Mouse (Mus musculus) liver, adult 2 months (tissue): Measurements from ENCODE around the gene Dennd2a. TPM values are rescaled to one million over a fixed set of nuclear protein-coding genes. Genes with fewer than 3 reads are reported as not detected.
"Not testable (repeated sequence)": the region's sequence is repeated elsewhere in the genome, so short reads cannot be mapped to it uniquely, and the experiment has no call there.

ENCODE experiments used
- DNase-seq: peaks from one replicate; pipeline ENCODE4 v3.0.0-alpha.2; 2011; ENCODE audit warnings: low read depth, low spot score; ENCODE audit errors: extremely low read depth
- H3K27ac ChIP-seq: fragments of 200-500 bp; replicated peaks from 2 replicates; pipeline ENCODE4 v1.5.1; 2012; ENCODE audit warnings: low read depth, mild to moderate bottlenecking, control low read depth, inconsistent platforms, low read length; ENCODE audit not compliant: insufficient read depth
- H3K27me3 ChIP-seq: fragments of 200-500 bp; 2 replicates; pipeline ENCODE4 v1.6.1; 2012; ENCODE audit warnings: mild to moderate bottlenecking, moderate library complexity, low read length, inconsistent platforms; ENCODE audit not compliant: control insufficient read depth, insufficient read depth
- H3K36me3 ChIP-seq: fragments of 200-500 bp; 2 replicates; pipeline ENCODE4 v1.6.1; 2012; ENCODE audit warnings: low read length, inconsistent platforms; ENCODE audit not compliant: control insufficient read depth, insufficient read depth
- H3K4me1 ChIP-seq: fragments of 200-500 bp; 2 replicates; pipeline ENCODE4 v1.6.1; 2011; ENCODE audit warnings: low read length; ENCODE audit not compliant: control insufficient read depth, insufficient read depth
- H3K4me3 ChIP-seq: fragments of 200-500 bp; 2 replicates; pipeline ENCODE4 v1.5.1; 2011; ENCODE audit warnings: low read depth, mild to moderate bottlenecking, control low read depth, low read length, moderate library complexity; ENCODE audit not compliant: insufficient read depth
- H3K79me2 ChIP-seq: fragments of 200-500 bp; 2 replicates; pipeline ENCODE4 v1.6.1; 2012; ENCODE audit warnings: inconsistent platforms, mild to moderate bottlenecking, low read length, moderate library complexity; ENCODE audit not compliant: control insufficient read depth, insufficient read depth
- H3K9ac ChIP-seq: fragments of 200-500 bp; 2 replicates; pipeline ENCODE4 v1.6.1; 2012; ENCODE audit warnings: low read depth, mild to moderate bottlenecking, control low read depth, inconsistent platforms, low read length
- CTCF ChIP-seq: fragments of 200-500 bp; IDR thresholded peaks from 2 replicates; pipeline ENCODE4 v1.5.1; 2011; ENCODE audit warnings: low read depth, low read length, control low read depth
- POLR2A ChIP-seq: fragments of 200-500 bp; IDR thresholded peaks from 2 replicates; pipeline ENCODE4 v1.6.1; 2011; ENCODE audit warnings: low read length, control low read depth; ENCODE audit not compliant: insufficient read depth; ENCODE audit errors: extremely low read depth
- WGBS: fragments of 180-500 bp; shearing (Covaris S2); methylation state at CpG from one replicate; pipeline ENCODE4 v1.1.7; 2018; 5-methylcytosine and 5-hydroxymethylcytosine counted together
- polyA plus RNA-seq: library from polyadenylated mRNA; depleted of rRNA; stranded (reverse); fragments of >200 nt; gene quantifications from 2 replicates; pipeline ENCODE4 v1.2.3, GENCODE M21; 2012
- total RNA-seq: library from RNA; depleted of rRNA; stranded (reverse); fragments of >200 nt; gene quantifications from 2 replicates; pipeline ENCODE4 v1.2.3, GENCODE M21; 2014

Dennd2a gene
- total and polyA plus RNA-seq, 2 experiments, result 1.3 to 2.0 TPM

GRCm38 (mm10) chr6:39447429-39448185 is 110.1 kb downstream of the Dennd2a start:
- H3K9ac ChIP-seq, result no peak overlapping the region
- 70% methylated on average over 4 of the region's 4 CpGs for WGBS
- no peaks in the 10 kb centered on the region for H3K4me1 ChIP-seq
- TF ChIP-seq POLR2A, result no peak
- TF ChIP-seq CTCF, result no peak
- no peak overlapping the region for H3K27ac ChIP-seq
- no peak overlapping the region for H3K4me3 ChIP-seq
- DNase-seq, result no peak
- no peaks in the 10 kb centered on the region for H3K36me3 ChIP-seq
- no peaks in the 10 kb centered on the region for H3K79me2 ChIP-seq
- H3K27me3 ChIP-seq, result no peaks in the 10 kb centered on the region

- no peak for DNase-seq
- no peaks in the 10 kb centered on the region for H3K27me3 ChIP-seq
- 28% methylated on average over 19 of the region's 19 CpGs for WGBS
- no peaks in the 10 kb centered on the region for H3K4me1 ChIP-seq
- no peak overlapping the region for H3K9ac ChIP-seq
- no peaks in the 10 kb centered on the region for H3K79me2 ChIP-seq
- no peak overlapping the region for H3K27ac ChIP-seq
- H3K36me3 ChIP-seq, result no peaks in the 10 kb centered on the region
- TF ChIP-seq POLR2A (no peak), CTCF (no peak)
- no peak overlapping the region for H3K4me3 ChIP-seq
These were observed 111.7 kb downstream of the Dennd2a start for GRCm38 (mm10) chr6:39445801-39446572.

DNA sequence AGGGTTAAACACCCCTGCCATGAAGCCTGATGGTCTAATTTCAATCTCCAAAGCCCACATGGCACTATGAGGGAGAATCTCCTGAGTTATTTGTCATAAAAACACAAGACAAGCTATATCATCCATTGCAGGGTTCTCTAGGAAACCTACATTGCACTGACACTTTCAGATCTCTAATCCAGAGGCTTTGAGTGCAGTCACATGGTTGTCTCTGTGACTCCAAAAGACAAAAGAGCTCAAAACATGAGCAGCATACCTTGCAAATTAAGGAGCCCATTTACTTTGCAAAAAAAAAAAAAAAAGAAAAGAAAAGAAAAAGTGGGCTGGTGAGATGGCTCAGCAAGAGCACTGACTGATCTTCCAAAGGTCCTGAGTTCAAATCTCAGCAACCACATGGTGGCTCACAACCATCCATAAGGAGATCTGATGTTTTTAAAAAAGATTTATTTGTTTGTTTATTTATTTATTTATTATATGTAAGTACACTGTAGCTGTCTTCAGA is 114.8 kb downstream of the Dennd2a start:
- TF ChIP-seq CTCF (no peak), POLR2A (no peak)
- H3K36me3 ChIP-seq, result no peaks in the 10 kb centered on the region
- H3K79me2 ChIP-seq, result no peaks in the 10 kb centered on the region
- DNase-seq, result no peak
- H3K27me3 ChIP-seq, result no peaks in the 10 kb centered on the region
- no peaks in the 10 kb centered on the region for H3K4me1 ChIP-seq
- no peak overlapping the region for H3K27ac ChIP-seq
- H3K9ac ChIP-seq, result no peak overlapping the region
- H3K4me3 ChIP-seq, result no peak overlapping the region

GRCm38 (mm10) chr6:39440207-39440606 is 117.5 kb downstream of the Dennd2a start:
- Histone ChIP-seq H3K9ac (no peak overlapping the region), H3K4me1 (no peaks in the 10 kb centered on the region), H3K27ac (no peak overlapping the region), H3K4me3 (no peak overlapping the region), H3K79me2 (no peaks in the 10 kb centered on the region), H3K27me3 (no peaks in the 10 kb centered on the region), H3K36me3 (no peaks in the 10 kb centered on the region)
- TF ChIP-seq POLR2A, result no peak
- TF ChIP-seq CTCF, result no peak
- no peak for DNase-seq

- not testable (repeated sequence) for H3K9ac ChIP-seq, H3K27me3 ChIP-seq, H3K27ac ChIP-seq, H3K36me3 ChIP-seq, H3K4me3 ChIP-seq, H3K4me1 ChIP-seq, H3K79me2 ChIP-seq, DNase-seq
- WGBS, result 96% methylated on average over 6 of the region's 6 CpGs
These were observed 120.1 kb downstream of the Dennd2a start for GRCm38 (mm10) chr6:39437519-39437918.

GRCm38 (mm10) chr6:39435875-39436274 is 121.8 kb downstream of the Dennd2a start:
- no peak for DNase-seq
- no peaks in the 10 kb centered on the region for H3K79me2 ChIP-seq
- H3K36me3 ChIP-seq, result no peaks in the 10 kb centered on the region
- no peak overlapping the region for H3K4me3 ChIP-seq
- no peak overlapping the region for H3K9ac ChIP-seq
- H3K27ac ChIP-seq, result no peak overlapping the region
- H3K27me3 ChIP-seq, result no peaks in the 10 kb centered on the region
- H3K4me1 ChIP-seq, result no peaks in the 10 kb centered on the region
- TF ChIP-seq POLR2A (no peak), CTCF (no peak)
- 87% methylated on average over 5 of the region's 5 CpGs for WGBS
